Mouse (Mus musculus): Measurements from ENCODE around the gene Ccdc141. TPM values are rescaled to one million over a fixed set of nuclear protein-coding genes. Genes with fewer than 3 reads are reported as not detected.

Gene Ccdc141
- polyA plus RNA-seq, 1 experiment from 2014 or later, result 31.9 TPM

DNA sequence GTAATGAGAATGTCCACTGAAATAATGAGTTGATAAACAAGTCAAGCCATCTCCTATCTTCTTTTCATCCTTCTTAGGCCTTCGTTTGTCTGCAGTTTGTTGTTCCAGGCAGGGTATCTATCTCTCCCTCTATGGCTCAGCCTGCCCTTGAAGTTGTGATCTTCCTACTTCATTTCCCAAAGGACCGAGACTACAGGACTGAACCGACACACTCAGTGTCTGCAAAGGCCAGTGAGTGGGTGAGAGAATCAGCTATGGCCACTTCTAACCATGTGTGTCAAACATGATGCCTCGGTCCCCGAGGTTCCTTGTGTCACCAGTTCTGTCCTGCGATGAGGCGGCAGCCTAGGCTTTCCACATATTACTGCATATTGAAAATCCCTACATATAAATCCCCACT, 19.2 kb upstream of the Ccdc141 start:
- no peaks in the 10 kb centered on the region for H3K27me3 ChIP-seq (replicated peaks; ENCODE audit: insufficient read depth, low read length)
- 91% methylated on average over 7 of the region's 7 CpGs for WGBS
- H3K9ac ChIP-seq (replicated peaks; ENCODE audit: low read depth), result no peak overlapping the region
- ATAC-seq (no peak), DNase-seq (ENCODE audit: low spot score) (no peak)
- no peak overlapping the region for H3K4me3 ChIP-seq (ENCODE audit: low read depth, low read length)
- no peaks in the 10 kb centered on the region for H3K9me3 ChIP-seq (ENCODE audit: low read length)
- peaks cover 13% of the 10 kb centered on the region for H3K36me3 ChIP-seq (ENCODE audit: insufficient read depth, low read length)
- H3K4me2 ChIP-seq (replicated peaks; ENCODE audit: low read depth, low read length), result no peak overlapping the region
- H3K27ac ChIP-seq (ENCODE audit: low read length), result no peak overlapping the region
- H3K4me1 ChIP-seq (ENCODE audit: insufficient read depth, low read depth, low read length), result no peaks in the 10 kb centered on the region
- no peak for TF ChIP-seq EP300 (IDR thresholded peaks at IDR 0.05)
- no peak for TF ChIP-seq CTCF (IDR thresholded peaks at IDR 0.05)

DNA sequence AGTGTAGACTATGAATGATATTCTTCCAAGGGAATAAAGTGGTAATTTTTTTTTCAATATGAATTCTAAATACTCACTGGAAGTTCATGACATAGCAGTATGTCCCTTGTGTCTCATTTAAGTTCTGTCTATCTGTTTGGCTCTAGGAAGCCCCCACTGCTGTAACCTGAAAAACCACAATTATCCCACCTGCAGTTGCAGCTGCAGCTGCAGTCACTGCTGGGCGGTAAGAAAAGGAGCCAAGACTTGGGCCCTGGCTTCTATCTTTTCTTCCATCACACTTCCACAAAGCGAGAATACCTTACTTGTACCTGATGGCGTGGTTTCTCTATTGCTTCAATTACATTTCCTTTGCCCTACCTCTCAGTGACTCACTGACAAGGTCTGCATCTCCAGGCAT, 17.1 kb upstream of the Ccdc141 start:
- Histone ChIP-seq H3K36me3 (ENCODE audit: insufficient read depth, low read length) (peaks cover 13% of the 10 kb centered on the region), H3K4me3 (ENCODE audit: low read depth, low read length) (no peak overlapping the region), H3K27ac (ENCODE audit: low read length) (no peak overlapping the region), H3K4me1 (ENCODE audit: insufficient read depth, low read depth, low read length) (no peaks in the 10 kb centered on the region), H3K4me2 (replicated peaks; ENCODE audit: low read depth, low read length) (no peak overlapping the region), H3K9ac (replicated peaks; ENCODE audit: low read depth) (no peak overlapping the region), H3K9me3 (ENCODE audit: low read length) (no peaks in the 10 kb centered on the region), H3K27me3 (replicated peaks; ENCODE audit: insufficient read depth, low read length) (no peaks in the 10 kb centered on the region)
- 95% methylated on average over 3 of the region's 3 CpGs for WGBS
- ATAC-seq (no peak), DNase-seq (ENCODE audit: low spot score) (no peak)
- TF ChIP-seq CTCF (IDR thresholded peaks at IDR 0.05) (no peak), EP300 (IDR thresholded peaks at IDR 0.05) (no peak)

DNA sequence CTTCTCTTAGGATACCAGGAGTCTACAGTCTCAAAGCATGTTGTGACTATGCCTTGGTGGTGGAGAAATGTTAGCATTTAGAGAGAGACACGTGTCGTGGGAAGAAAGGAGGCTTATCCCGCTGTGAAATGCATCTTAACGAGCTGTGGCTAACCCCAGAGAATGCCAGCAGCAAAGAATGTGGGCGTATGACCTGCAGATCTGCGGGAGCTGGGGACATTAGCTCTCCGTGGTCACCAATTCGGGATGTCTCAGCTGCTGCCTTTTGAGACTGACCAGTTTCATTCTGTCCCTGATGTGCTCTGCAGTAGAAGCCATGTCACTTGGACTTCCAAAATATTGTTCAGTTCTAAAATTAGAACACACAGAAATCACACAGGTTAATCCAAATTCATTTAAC, 16.5 kb upstream of the Ccdc141 start:
- Histone ChIP-seq H3K27me3 (replicated peaks; ENCODE audit: insufficient read depth, low read length) (no peaks in the 10 kb centered on the region), H3K4me2 (replicated peaks; ENCODE audit: low read depth, low read length) (no peak overlapping the region), H3K27ac (ENCODE audit: low read length) (no peak overlapping the region), H3K4me3 (ENCODE audit: low read depth, low read length) (no peak overlapping the region), H3K9ac (replicated peaks; ENCODE audit: low read depth) (no peak overlapping the region), H3K9me3 (ENCODE audit: low read length) (no peaks in the 10 kb centered on the region), H3K36me3 (ENCODE audit: insufficient read depth, low read length) (peaks cover 10% of the 10 kb centered on the region), H3K4me1 (ENCODE audit: insufficient read depth, low read depth, low read length) (no peaks in the 10 kb centered on the region)
- DNase-seq (ENCODE audit: low spot score), result no peak
- ATAC-seq, result no peak
- no peak for TF ChIP-seq EP300 (IDR thresholded peaks at IDR 0.05)
- TF ChIP-seq CTCF (IDR thresholded peaks at IDR 0.05), result no peak
- 77% methylated on average over 8 of the region's 8 CpGs for WGBS

DNA sequence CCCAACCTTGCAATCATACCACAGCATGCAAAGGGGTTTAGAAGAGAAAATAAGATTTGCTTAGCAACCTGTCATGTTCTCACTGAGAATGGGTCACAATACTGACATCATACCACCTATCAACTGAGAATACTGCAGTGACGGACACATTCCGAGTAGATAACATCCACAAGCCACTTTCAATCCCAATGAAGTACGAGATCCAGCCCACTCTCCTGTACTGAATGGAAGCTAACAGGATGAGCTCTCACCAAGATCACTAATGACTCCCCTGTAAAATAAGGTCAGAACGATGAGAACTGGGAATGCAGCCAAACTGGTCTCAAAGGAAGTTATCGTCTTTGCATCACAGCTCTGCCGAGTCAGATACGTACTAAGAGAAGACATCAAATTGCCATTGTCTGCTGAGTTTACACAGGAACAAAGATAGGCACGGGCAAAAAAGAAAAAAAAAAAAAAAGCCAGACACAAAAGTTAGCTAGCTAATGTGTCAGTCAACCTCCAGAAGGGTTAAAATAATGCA, 13.7 kb upstream of the Ccdc141 start:
- H3K4me1 ChIP-seq (ENCODE audit: insufficient read depth, low read depth, low read length), result no peaks in the 10 kb centered on the region
- peaks cover 5% of the 10 kb centered on the region for H3K36me3 ChIP-seq (ENCODE audit: insufficient read depth, low read length)
- H3K27me3 ChIP-seq (replicated peaks; ENCODE audit: insufficient read depth, low read length), result no peaks in the 10 kb centered on the region
- no peak overlapping the region for H3K27ac ChIP-seq (ENCODE audit: low read length)
- 42% methylated on average over 8 of the region's 8 CpGs for WGBS
- DNase-seq (ENCODE audit: low spot score), result no peak
- H3K4me2 ChIP-seq (replicated peaks; ENCODE audit: low read depth, low read length), result no peak overlapping the region
- H3K4me3 ChIP-seq (ENCODE audit: low read depth, low read length), result no peak overlapping the region
- no peaks in the 10 kb centered on the region for H3K9me3 ChIP-seq (ENCODE audit: low read length)
- TF ChIP-seq EP300 (IDR thresholded peaks at IDR 0.05), result no peak
- TF ChIP-seq CTCF (IDR thresholded peaks at IDR 0.05), result no peak
- ATAC-seq, result no peak
- no peak overlapping the region for H3K9ac ChIP-seq (replicated peaks; ENCODE audit: low read depth)

DNA sequence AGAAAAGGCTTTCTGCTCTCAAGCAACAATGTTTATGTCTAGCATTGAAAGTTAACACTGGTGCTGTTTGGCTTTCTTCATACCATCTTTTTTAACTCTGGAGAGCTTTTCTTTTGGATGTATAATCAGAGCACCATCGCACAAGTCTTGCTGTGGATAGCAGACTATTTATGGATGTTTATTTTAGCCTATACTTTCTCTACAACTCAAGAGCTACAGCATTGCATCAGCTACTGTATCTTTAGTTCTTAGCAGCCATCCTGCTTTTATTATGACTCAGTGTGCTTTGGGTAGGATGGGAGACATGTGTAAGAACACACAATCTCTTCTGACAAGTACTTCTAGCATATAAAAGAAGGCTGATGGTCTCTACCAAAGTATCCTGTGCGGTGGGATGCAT, 13.2 kb upstream of the Ccdc141 start:
- TF ChIP-seq CTCF (IDR thresholded peaks at IDR 0.05) (no peak), EP300 (IDR thresholded peaks at IDR 0.05) (no peak)
- no peak overlapping the region for H3K4me2 ChIP-seq (replicated peaks; ENCODE audit: low read depth, low read length)
- DNase-seq (ENCODE audit: low spot score), result no peak

DNA sequence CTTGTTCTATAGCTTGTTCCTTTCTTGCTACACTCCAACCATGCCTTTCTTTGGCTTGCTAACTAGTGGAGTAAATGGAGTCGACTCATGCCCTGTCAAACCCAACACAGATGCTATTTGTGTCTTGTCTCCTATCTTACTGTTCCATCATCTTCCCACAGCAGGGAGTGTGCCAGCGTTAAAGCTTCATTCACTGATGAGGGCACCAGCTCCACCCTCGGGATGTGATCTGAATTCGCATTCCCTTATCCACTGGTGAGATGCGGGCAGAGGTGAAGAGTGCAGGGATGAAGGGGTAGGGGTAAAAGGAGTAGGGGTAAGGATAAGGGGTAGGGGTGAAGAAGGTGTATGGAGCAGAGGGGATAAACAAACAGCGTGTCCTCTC, 12.6 kb upstream of the Ccdc141 start:
- no peak overlapping the region for H3K27ac ChIP-seq (ENCODE audit: low read length)
- ATAC-seq, result no peak
- H3K27me3 ChIP-seq (replicated peaks; ENCODE audit: insufficient read depth, low read length), result no peaks in the 10 kb centered on the region
- no peak overlapping the region for H3K4me2 ChIP-seq (replicated peaks; ENCODE audit: low read depth, low read length)
- DNase-seq (ENCODE audit: low spot score), result no peak
- no peaks in the 10 kb centered on the region for H3K4me1 ChIP-seq (ENCODE audit: insufficient read depth, low read depth, low read length)
- peaks cover 5% of the 10 kb centered on the region for H3K36me3 ChIP-seq (ENCODE audit: insufficient read depth, low read length)
- TF ChIP-seq EP300 (IDR thresholded peaks at IDR 0.05), result no peak
- no peak for TF ChIP-seq CTCF (IDR thresholded peaks at IDR 0.05)
- no peak overlapping the region for H3K9ac ChIP-seq (replicated peaks; ENCODE audit: low read depth)
- no peaks in the 10 kb centered on the region for H3K9me3 ChIP-seq (ENCODE audit: low read length)
- 74% methylated on average over 6 of the region's 6 CpGs for WGBS
- H3K4me3 ChIP-seq (ENCODE audit: low read depth, low read length), result no peak overlapping the region

More for the DNA sequence above, 13.2 kb upstream of the Ccdc141 start:
- no peak overlapping the region for H3K27ac ChIP-seq (ENCODE audit: low read length)
- 78% methylated on average over 2 of the region's 2 CpGs for WGBS
- H3K4me3 ChIP-seq (ENCODE audit: low read depth, low read length), result no peak overlapping the region
- no peak overlapping the region for H3K9ac ChIP-seq (replicated peaks; ENCODE audit: low read depth)
- peaks cover 5% of the 10 kb centered on the region for H3K36me3 ChIP-seq (ENCODE audit: insufficient read depth, low read length)
- ATAC-seq, result no peak
- no peaks in the 10 kb centered on the region for H3K4me1 ChIP-seq (ENCODE audit: insufficient read depth, low read depth, low read length)
- H3K9me3 ChIP-seq (ENCODE audit: low read length), result no peaks in the 10 kb centered on the region
- no peaks in the 10 kb centered on the region for H3K27me3 ChIP-seq (replicated peaks; ENCODE audit: insufficient read depth, low read length)
